Mouse (Mus musculus): ENCODE measurements around the gene Ntn5. TPM values are rescaled to one million over a fixed set of nuclear protein-coding genes. Genes with fewer than 3 reads are reported as not detected.

The Ntn5 gene
- polyA plus RNA-seq, 1 experiment from 2014 or later: 0.29 TPM

DNA sequence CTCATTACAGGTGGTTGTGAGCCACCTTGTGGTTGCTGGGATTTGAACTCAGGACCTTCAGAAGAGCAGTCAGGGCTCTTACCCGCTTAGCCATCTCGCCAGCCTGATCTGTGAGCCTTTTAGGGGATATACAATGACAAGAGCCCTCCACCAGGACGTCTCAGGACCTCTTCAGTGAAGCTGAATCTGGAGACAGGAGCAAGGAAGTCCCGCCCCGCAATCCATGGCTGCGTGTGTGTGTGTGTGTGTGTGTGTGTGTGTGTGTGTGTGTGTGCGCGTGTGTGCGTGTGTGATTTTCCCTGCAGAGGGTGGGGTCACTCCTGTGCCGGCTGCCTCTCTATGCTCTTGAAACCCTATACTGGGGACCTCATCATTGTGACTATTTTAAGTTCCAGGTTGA lies 56.0 kb downstream of the Ntn5 start:
- no peak overlapping the region for H3K4me3 ChIP-seq (ENCODE audit: low read length)
- H3K4me2 ChIP-seq (replicated peaks; ENCODE audit: low read depth, low read length): no peak overlapping the region
- 62% methylated on average over 10 of the region's 10 CpGs for WGBS
- H3K4me1 ChIP-seq (ENCODE audit: insufficient read depth, low read length): 0 out of 2 replicates have a peak, but pooled peaks cover 8% of the 10 kb centered on the region
- no peaks in the 10 kb centered on the region for H3K9me3 ChIP-seq (ENCODE audit: low read length)
- no peak overlapping the region for H3K27ac ChIP-seq (ENCODE audit: low read length)
- no peak for ATAC-seq (ENCODE audit: low FRiP score, low TSS enrichment)
- H3K36me3 ChIP-seq (ENCODE audit: insufficient read depth, low read length): no peaks in the 10 kb centered on the region
- no peak overlapping the region for H3K9ac ChIP-seq (replicated peaks; ENCODE audit: low read length)
- H3K27me3 ChIP-seq (ENCODE audit: insufficient read depth, low read length): no peaks in the 10 kb centered on the region

DNA sequence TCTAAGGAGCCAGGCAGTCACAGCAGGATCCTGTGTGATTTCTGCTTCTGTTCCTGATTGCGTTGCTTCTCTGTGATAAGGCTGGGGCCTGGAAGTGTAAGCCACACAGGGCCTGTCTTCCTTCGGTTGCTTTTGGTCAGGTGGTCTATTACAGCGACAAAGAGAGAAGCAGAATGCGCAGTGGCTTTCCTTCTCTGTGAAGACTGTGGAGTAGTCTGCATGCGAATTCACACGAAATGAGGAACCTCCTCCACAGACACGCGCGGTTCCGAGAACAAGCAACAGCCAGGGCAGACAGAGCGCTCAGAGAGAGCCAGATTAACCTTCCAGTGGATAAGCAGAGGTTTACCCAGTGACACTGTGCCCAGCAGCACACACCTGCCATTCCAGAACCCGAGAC lies 57.5 kb downstream of the Ntn5 start:
- ATAC-seq (ENCODE audit: low FRiP score, low TSS enrichment): no peak
- peak overlapping the region; percentile 56; the same call in 1 of the 2 replicates for H3K9ac ChIP-seq (replicated peaks; ENCODE audit: low read length)
- 87% methylated on average over 12 of the region's 12 CpGs for WGBS
- H3K4me3 ChIP-seq (ENCODE audit: low read length): no peak overlapping the region
- no peak overlapping the region for H3K4me2 ChIP-seq (replicated peaks; ENCODE audit: low read depth, low read length)
- no peaks in the 10 kb centered on the region for H3K27me3 ChIP-seq (ENCODE audit: insufficient read depth, low read length)
- H3K27ac ChIP-seq (ENCODE audit: low read length): no peak overlapping the region
- H3K4me1 ChIP-seq (ENCODE audit: insufficient read depth, low read length): 0 out of 2 replicates have a peak, but pooled peaks cover 8% of the 10 kb centered on the region
- no peaks in the 10 kb centered on the region for H3K9me3 ChIP-seq (ENCODE audit: low read length)
- no peaks in the 10 kb centered on the region for H3K36me3 ChIP-seq (ENCODE audit: insufficient read depth, low read length)

DNA sequence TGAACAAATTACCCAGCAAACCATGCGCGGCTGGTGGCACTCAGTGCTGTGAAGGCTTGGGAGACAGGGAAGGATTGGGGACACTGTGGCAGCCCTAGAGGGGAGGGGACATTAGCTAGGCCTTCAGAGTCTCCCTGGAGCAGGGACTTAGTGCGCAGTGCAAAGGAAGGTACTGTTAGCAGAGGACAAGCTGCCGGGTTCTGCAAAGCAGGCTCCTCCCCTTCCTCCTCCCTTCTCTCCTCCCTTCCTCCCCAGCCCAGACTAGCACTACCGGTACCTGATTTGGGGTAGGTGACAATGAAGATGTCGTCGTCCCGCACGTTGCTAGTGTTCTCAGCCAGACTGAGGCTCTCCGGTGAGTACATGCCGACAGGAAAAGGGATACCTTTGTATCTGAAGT lies 58.0 kb downstream of the Ntn5 start:
- no peaks in the 10 kb centered on the region for H3K27me3 ChIP-seq (ENCODE audit: insufficient read depth, low read length)
- H3K9me3 ChIP-seq (ENCODE audit: low read length): no peaks in the 10 kb centered on the region; the same call in 1 of the 2 replicates
- peak; percentile 21 for ATAC-seq (ENCODE audit: low FRiP score, low TSS enrichment)
- H3K4me3 ChIP-seq (ENCODE audit: low read length): peak overlapping the region; percentile 38
- 36% methylated on average over 11 of the region's 11 CpGs for WGBS
- no peak overlapping the region for H3K27ac ChIP-seq (ENCODE audit: low read length)
- H3K36me3 ChIP-seq (ENCODE audit: insufficient read depth, low read length): no peaks in the 10 kb centered on the region
- peak overlapping the region; percentile 53 for H3K4me2 ChIP-seq (replicated peaks; ENCODE audit: low read depth, low read length)
- H3K9ac ChIP-seq (replicated peaks; ENCODE audit: low read length): peak overlapping the region; percentile 56
- 0 out of 2 replicates have a peak, but pooled peaks cover 8% of the 10 kb centered on the region for H3K4me1 ChIP-seq (ENCODE audit: insufficient read depth, low read length)

DNA sequence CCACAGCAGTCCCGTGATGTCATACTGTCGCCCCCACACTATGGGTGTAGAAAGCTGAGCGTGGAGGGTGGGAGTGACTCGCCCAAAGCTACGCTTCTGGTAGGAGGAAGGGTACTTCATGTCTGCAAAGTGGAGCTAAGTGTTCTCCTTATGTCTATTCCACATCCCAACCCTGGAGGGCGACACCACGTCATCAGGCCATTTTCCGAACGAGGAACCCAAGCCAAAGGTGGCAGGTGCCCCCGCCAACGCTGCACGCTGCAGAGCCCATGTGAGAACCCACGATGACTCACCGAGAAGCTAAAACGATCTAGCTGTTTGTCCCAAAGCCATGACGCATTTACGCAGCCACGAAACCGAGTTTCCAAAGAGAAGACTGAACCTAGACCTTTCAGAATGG lies 58.5 kb downstream of the Ntn5 start:
- Histone ChIP-seq H3K4me3 (ENCODE audit: low read length) (peak overlapping the region; percentile 38), H3K4me2 (replicated peaks; ENCODE audit: low read depth, low read length) (peak overlapping the region; percentile 53), H3K9ac (replicated peaks; ENCODE audit: low read length) (peak overlapping the region; percentile 56), H3K36me3 (ENCODE audit: insufficient read depth, low read length) (no peaks in the 10 kb centered on the region), H3K9me3 (ENCODE audit: low read length) (no peaks in the 10 kb centered on the region; the same call in 1 of the 2 replicates), H3K27ac (ENCODE audit: low read length) (no peak overlapping the region), H3K4me1 (ENCODE audit: insufficient read depth, low read length) (0 out of 2 replicates have a peak, but pooled peaks cover 8% of the 10 kb centered on the region), H3K27me3 (ENCODE audit: insufficient read depth, low read length) (no peaks in the 10 kb centered on the region)
- no peak for ATAC-seq (ENCODE audit: low FRiP score, low TSS enrichment)
- WGBS: 42% methylated on average over 19 of the region's 19 CpGs

Other genes starting within 250 kb of the Ntn5 start
- 51.1 and 51.7 TPM in 2 replicates for gene Gys1, start 249.2 kb upstream of the Ntn5 start, polyA plus RNA-seq (2015; fragmentation: Nextera tagmentation; extraction: Ambion mirVana)
- 164 and 173 TPM in 2 replicates for gene Ruvbl2, start 245.9 kb upstream of the Ntn5 start, polyA plus RNA-seq (2015; fragmentation: Nextera tagmentation; extraction: Ambion mirVana)
- gene Ftl1, start 224.1 kb upstream of the Ntn5 start, polyA plus RNA-seq (2015; fragmentation: Nextera tagmentation; extraction: Ambion mirVana): 5,149 and 5,628 TPM in 2 replicates
- 172 and 182 TPM in 2 replicates for gene Bax, start 217.1 kb upstream of the Ntn5 start, polyA plus RNA-seq (2015; fragmentation: Nextera tagmentation; extraction: Ambion mirVana)
- gene Tulp2, start 202.1 kb upstream of the Ntn5 start, polyA plus RNA-seq (2015; fragmentation: Nextera tagmentation; extraction: Ambion mirVana): 0.80 and 1.1 TPM in 2 replicates
- not detected in 2 replicates for gene Gm45808, start 197.2 kb upstream of the Ntn5 start, polyA plus RNA-seq (2015; fragmentation: Nextera tagmentation; extraction: Ambion mirVana)
- 2.4 and 3.3 TPM in 2 replicates for gene Dhdh, start 195.2 kb upstream of the Ntn5 start, polyA plus RNA-seq (2015; fragmentation: Nextera tagmentation; extraction: Ambion mirVana)
- gene Nucb1, start 173.6 kb upstream of the Ntn5 start, polyA plus RNA-seq (2015; fragmentation: Nextera tagmentation; extraction: Ambion mirVana): 295 and 299 TPM in 2 replicates
- gene Ppp1r15a, start 157.8 kb upstream of the Ntn5 start, polyA plus RNA-seq (2015; fragmentation: Nextera tagmentation; extraction: Ambion mirVana): 24.3 and 24.8 TPM in 2 replicates
- 4.4 and 5.3 TPM in 2 replicates for gene Plekha4, start 157.7 kb upstream of the Ntn5 start, polyA plus RNA-seq (2015; fragmentation: Nextera tagmentation; extraction: Ambion mirVana)
- 13.5 and 15.5 TPM in 2 replicates for gene Hsd17b14, start 129.1 kb upstream of the Ntn5 start, polyA plus RNA-seq (2015; fragmentation: Nextera tagmentation; extraction: Ambion mirVana)
- gene Bcat2, start 113.9 kb upstream of the Ntn5 start, polyA plus RNA-seq (2015; fragmentation: Nextera tagmentation; extraction: Ambion mirVana): 87.9 and 93.2 TPM in 2 replicates
- gene Fgf21, start 68.5 kb upstream of the Ntn5 start, polyA plus RNA-seq (2015; fragmentation: Nextera tagmentation; extraction: Ambion mirVana): not detected in 2 replicates
- gene Fut1, start 66.7 kb upstream of the Ntn5 start, polyA plus RNA-seq (2015; fragmentation: Nextera tagmentation; extraction: Ambion mirVana): 0.27 and 0.32 TPM in 2 replicates
- 0.13 and 0.14 TPM in 2 replicates for gene Izumo1, start 62.2 kb upstream of the Ntn5 start, polyA plus RNA-seq (2015; fragmentation: Nextera tagmentation; extraction: Ambion mirVana)
- 11.6 and 13.0 TPM in 2 replicates for gene Rasip1, start 56.5 kb upstream of the Ntn5 start, polyA plus RNA-seq (2015; fragmentation: Nextera tagmentation; extraction: Ambion mirVana)
- 8.0 and 9.0 TPM in 2 replicates for gene Mamstr, start 44.0 kb upstream of the Ntn5 start, polyA plus RNA-seq (2015; fragmentation: Nextera tagmentation; extraction: Ambion mirVana)
- 0.32 and 0.57 TPM in 2 replicates for gene Fut2, start 17.6 kb upstream of the Ntn5 start, polyA plus RNA-seq (2015; fragmentation: Nextera tagmentation; extraction: Ambion mirVana)
- gene Sec1, start 10.4 kb downstream of the Ntn5 start, polyA plus RNA-seq (2015; fragmentation: Nextera tagmentation; extraction: Ambion mirVana): 0.22 and 0.24 TPM in 2 replicates
- gene Car11, start 15.8 kb downstream of the Ntn5 start, polyA plus RNA-seq (2015; fragmentation: Nextera tagmentation; extraction: Ambion mirVana): 10.7 and 11.6 TPM in 2 replicates
- gene Dbp, start 21.1 kb downstream of the Ntn5 start, polyA plus RNA-seq (2015; fragmentation: Nextera tagmentation; extraction: Ambion mirVana): 4.1 and 4.3 TPM in 2 replicates
- gene Rpl18, start 31.4 kb downstream of the Ntn5 start, polyA plus RNA-seq (2015; fragmentation: Nextera tagmentation; extraction: Ambion mirVana): 1,042 and 1,047 TPM in 2 replicates
- gene Sphk2, start 34.0 kb downstream of the Ntn5 start, polyA plus RNA-seq (2015; fragmentation: Nextera tagmentation; extraction: Ambion mirVana): 36.2 and 36.7 TPM in 2 replicates
- 1.1 and 1.2 TPM in 2 replicates for gene Fam83e, start 37.2 kb downstream of the Ntn5 start, polyA plus RNA-seq (2015; fragmentation: Nextera tagmentation; extraction: Ambion mirVana)
- gene Spaca4, start 41.8 kb downstream of the Ntn5 start, polyA plus RNA-seq (2015; fragmentation: Nextera tagmentation; extraction: Ambion mirVana): not detected in 2 replicates
- gene Lmtk3, start 99.7 kb downstream of the Ntn5 start, polyA plus RNA-seq (2015; fragmentation: Nextera tagmentation; extraction: Ambion mirVana): 1.3 and 1.8 TPM in 2 replicates
- 1.9 and 2.5 TPM in 2 replicates for gene Sult2b1, start 100.6 kb downstream of the Ntn5 start, polyA plus RNA-seq (2015; fragmentation: Nextera tagmentation; extraction: Ambion mirVana)
- 125 and 126 TPM in 2 replicates for gene Cyth2, start 130.6 kb downstream of the Ntn5 start, polyA plus RNA-seq (2015; fragmentation: Nextera tagmentation; extraction: Ambion mirVana)
- gene Kcnj14, start 140.8 kb downstream of the Ntn5 start, polyA plus RNA-seq (2015; fragmentation: Nextera tagmentation; extraction: Ambion mirVana): 1.9 TPM in 2 replicates
- 87.4 and 87.9 TPM in 2 replicates for gene Grwd1, start 146.9 kb downstream of the Ntn5 start, polyA plus RNA-seq (2015; fragmentation: Nextera tagmentation; extraction: Ambion mirVana)
- 96.4 and 97.3 TPM in 2 replicates for gene Kdelr1, start 188.8 kb downstream of the Ntn5 start, polyA plus RNA-seq (2015; fragmentation: Nextera tagmentation; extraction: Ambion mirVana)
- gene Grin2d, start 194.4 kb downstream of the Ntn5 start, polyA plus RNA-seq (2015; fragmentation: Nextera tagmentation; extraction: Ambion mirVana): 0.19 and 0.25 TPM in 2 replicates
- gene Syngr4, start 212.7 kb downstream of the Ntn5 start, polyA plus RNA-seq (2015; fragmentation: Nextera tagmentation; extraction: Ambion mirVana): 1.5 and 1.8 TPM in 2 replicates
- gene Tmem143, start 212.9 kb downstream of the Ntn5 start, polyA plus RNA-seq (2015; fragmentation: Nextera tagmentation; extraction: Ambion mirVana): 7.1 and 8.4 TPM in 2 replicates
- gene Emp3, start 237.4 kb downstream of the Ntn5 start, polyA plus RNA-seq (2015; fragmentation: Nextera tagmentation; extraction: Ambion mirVana): 187 and 216 TPM in 2 replicates
- gene Ccdc114, start 240.1 kb downstream of the Ntn5 start, polyA plus RNA-seq (2015; fragmentation: Nextera tagmentation; extraction: Ambion mirVana): 11.7 and 11.8 TPM in 2 replicates

All from kidney, embryonic 16.5 days (tissue).